Mouse (Mus musculus) adrenal gland, postnatal 25 days (tissue): ENCODE data around the gene Mt4. TPM values are rescaled to one million over a fixed set of nuclear protein-coding genes. Genes with fewer than 3 reads are reported as not detected.
A peak's percentile ranks its signal among the peaks of the same experiment; 100 is the strongest.
"Not testable (repeated sequence)": the region's sequence is repeated elsewhere in the genome, so short reads cannot be mapped to it uniquely, and the experiment has no call there.

Experiments used
- DNase-seq: peaks from one replicate; pipeline ENCODE4 v3.0.0; 2021; ENCODE audit warnings: mixed read lengths
- long read RNA-seq: library from polyadenylated mRNA; stranded (forward); transcript quantifications from one replicate; pipeline ENCODE4 v2.0.0, GENCODE M21; 2021
- total RNA-seq: library from RNA; stranded (reverse); gene quantifications from 2 replicates; pipeline ENCODE4 v1.2.3, GENCODE M21; 2021

The Mt4 gene
- total RNA-seq, result not detected in 2 replicates
- long read RNA-seq, result 0 reads

- DNase-seq, result no peak
These were observed at the start of gene Mt4 for GRCm38 (mm10) chr8:94136933-94137332. Gene Mt4, plus strand, starts transcription at chr8:94137197.

- no peak for DNase-seq
These were observed 49.0 kb upstream of the Mt4 start for GRCm38 (mm10) chr8:94087964-94088363.

- no peak for DNase-seq
These were observed 47.3 kb upstream of the Mt4 start for GRCm38 (mm10) chr8:94089715-94090114.

- no peak for DNase-seq
These were observed 44.1 kb upstream of the Mt4 start for GRCm38 (mm10) chr8:94092848-94093247.

- no peak for DNase-seq
These were observed 42.7 kb upstream of the Mt4 start for GRCm38 (mm10) chr8:94094281-94094680.

GRCm38 (mm10) chr8:94098081-94098974 lies 38.7 kb upstream of the Mt4 start, which contains the start of gene Bbs2:
Gene Bbs2, minus strand, starts transcription at chr8:94098928.
- DNase-seq, result peak; percentile 100

GRCm38 (mm10) chr8:94098996-94099395 lies 38.0 kb upstream of the Mt4 start:
- DNase-seq, result no peak

- peak; percentile 4 for DNase-seq
These were observed 32.9 kb upstream of the Mt4 start for GRCm38 (mm10) chr8:94104146-94104545.

GRCm38 (mm10) chr8:94107871-94108270 lies 29.1 kb upstream of the Mt4 start:
- DNase-seq, result peak; percentile 61

GRCm38 (mm10) chr8:94109396-94109795 lies 27.6 kb upstream of the Mt4 start:
- DNase-seq, result no peak

- DNase-seq, result no peak
These were observed 27.2 kb upstream of the Mt4 start for GRCm38 (mm10) chr8:94109835-94110234.

GRCm38 (mm10) chr8:94110526-94111177 lies 26.3 kb upstream of the Mt4 start:
- DNase-seq, result no peak

- no peak for DNase-seq
These were observed 23.6 kb upstream of the Mt4 start for GRCm38 (mm10) chr8:94113435-94113834.

GRCm38 (mm10) chr8:94113972-94114371 lies 23.0 kb upstream of the Mt4 start:
- no peak for DNase-seq

GRCm38 (mm10) chr8:94118776-94119430 lies 18.1 kb upstream of the Mt4 start:
- no peak for DNase-seq

- DNase-seq, result no peak
These were observed 15.4 kb upstream of the Mt4 start for GRCm38 (mm10) chr8:94121625-94122024.

- no peak for DNase-seq
These were observed 14.1 kb upstream of the Mt4 start for GRCm38 (mm10) chr8:94122711-94123468.

GRCm38 (mm10) chr8:94127711-94128110 lies 9.3 kb upstream of the Mt4 start:
- no peak for DNase-seq

- DNase-seq, result no peak
These were observed 7.7 kb upstream of the Mt4 start for GRCm38 (mm10) chr8:94129133-94129789.

GRCm38 (mm10) chr8:94130126-94130525 lies 6.9 kb upstream of the Mt4 start:
- no peak for DNase-seq

- DNase-seq, result no peak
These were observed 4.9 kb upstream of the Mt4 start for GRCm38 (mm10) chr8:94132096-94132495.

- DNase-seq, result not testable (repeated sequence)
These were observed 2.4 kb upstream of the Mt4 start for GRCm38 (mm10) chr8:94134601-94135000.
